12 mouse cellular contexts compared by ENCODE assay signal in genomic region chr4:88523241-88523640, GRCm38 (mm10). TPM values are rescaled to one million over a fixed set of nuclear protein-coding genes. Genes with fewer than 3 reads are reported as not detected.
DNase-seq lines count a peak whose midpoint lies in the region; ATAC-seq and TF ChIP-seq lines count a peak whose summit lies in the region.
"Had no signal": no experiment of that assay in that cellular context is flagged by ENCODE, and none has a peak within 500 bp of the region (broad histone marks: within the 10 kb centered on the region; RNA-seq: fewer than 3 reads in every experiment).

No protein-coding gene starts in this region.

- H3K9me3 ChIP-seq in forebrain, postnatal 0 days (ENCODE audit: low read length) = no peaks in the 10 kb centered on the region
- no peaks in the 10 kb centered on the region for H3K9me3 ChIP-seq in forebrain, embryonic 10.5 days
- H3K9me3 ChIP-seq in liver, postnatal 0 days (ENCODE audit: low read length) = no peaks in the 10 kb centered on the region
- H3K9me3 ChIP-seq in embryonic facial prominence, embryonic 14.5 days (ENCODE audit: control insufficient read depth, low read length) = no peaks in the 10 kb centered on the region
- H3K9me3 ChIP-seq: heart, embryonic 15.5 days had no signal

- H3K27ac ChIP-seq in forebrain, postnatal 0 days (ENCODE audit: low read depth, low read length) = no peak overlapping the region
- H3K27ac ChIP-seq in forebrain, embryonic 10.5 days = no peak overlapping the region
- H3K27ac ChIP-seq in liver, postnatal 0 days (ENCODE audit: low read depth) = no peak overlapping the region
- no peak overlapping the region for H3K27ac ChIP-seq in embryonic facial prominence, embryonic 14.5 days (replicated peaks; ENCODE audit: low read depth, low read length)
- H3K27ac ChIP-seq: heart, embryonic 15.5 days had no signal

- H3K4me2 ChIP-seq in forebrain, postnatal 0 days (ENCODE audit: low read depth) = no peak overlapping the region
- H3K4me2 ChIP-seq in liver, postnatal 0 days (ENCODE audit: low read depth, low read length) = no peak overlapping the region
- H3K4me2 ChIP-seq in embryonic facial prominence, embryonic 14.5 days (ENCODE audit: low read depth, low read length) = no peak overlapping the region
- H3K4me2 ChIP-seq: heart, embryonic 15.5 days had no signal

- no peaks in the 10 kb centered on the region for H3K27me3 ChIP-seq in forebrain, postnatal 0 days (ENCODE audit: insufficient read depth, low read length)
- H3K27me3 ChIP-seq in forebrain, embryonic 10.5 days (ENCODE audit: poor library complexity, severe bottlenecking) = no peaks in the 10 kb centered on the region
- 0 out of 2 replicates have a peak, but pooled peaks cover 4% of the 10 kb centered on the region for H3K27me3 ChIP-seq in liver, postnatal 0 days (ENCODE audit: insufficient read depth, low read length)
- no peaks in the 10 kb centered on the region for H3K27me3 ChIP-seq in embryonic facial prominence, embryonic 14.5 days (replicated peaks; ENCODE audit: control insufficient read depth, insufficient read depth, low read length)
- H3K27me3 ChIP-seq: heart, embryonic 15.5 days had no signal

- H3K4me3 ChIP-seq in forebrain, postnatal 0 days (ENCODE audit: low read depth, low read length) = no peak overlapping the region
- H3K4me3 ChIP-seq in forebrain, embryonic 10.5 days = no peak overlapping the region
- no peak overlapping the region for H3K4me3 ChIP-seq in liver, postnatal 0 days (ENCODE audit: low read depth, low read length)
- H3K4me3 ChIP-seq in embryonic facial prominence, embryonic 14.5 days (ENCODE audit: low read depth, low read length) = no peak overlapping the region
- H3K4me3 ChIP-seq: heart, embryonic 15.5 days had no signal

- DNase-seq in forebrain, postnatal 0 days = no peak
- DNase-seq in forebrain, embryonic 10.5 days (ENCODE audit: extremely low spot score, low spot score) = no peak
- DNase-seq in liver, postnatal 0 days = no peak
- no peak for DNase-seq in liver
- DNase-seq in embryonic facial prominence, embryonic 14.5 days (ENCODE audit: low spot score) = peak; percentile 12
- DNase-seq in mesoderm, embryonic 11.5 days (ENCODE audit: low read depth, low spot score) = peak; percentile 8
- no peak for DNase-seq in urinary bladder, adult 2 months (ENCODE audit: low spot score)
- DNase-seq in frontal cortex, adult 2 months (ENCODE audit: extremely low spot score in 1 of 2, low spot score in 1 of 2) = no peak
- DNase-seq: cerebellum, adult 9-11 months had no signal

- no peak for ATAC-seq in forebrain, postnatal 0 days
- no peak for ATAC-seq in liver, postnatal 0 days
- no peak for ATAC-seq in embryonic facial prominence, embryonic 14.5 days (ENCODE audit: low read depth)

- no peaks in the 10 kb centered on the region for H3K4me1 ChIP-seq in forebrain, postnatal 0 days (ENCODE audit: insufficient read depth)
- no peaks in the 10 kb centered on the region for H3K4me1 ChIP-seq in forebrain, embryonic 10.5 days
- no peaks in the 10 kb centered on the region for H3K4me1 ChIP-seq in liver, postnatal 0 days (ENCODE audit: insufficient read depth)
- H3K4me1 ChIP-seq in embryonic facial prominence, embryonic 14.5 days (ENCODE audit: control insufficient read depth, insufficient read depth, low read length) = no peaks in the 10 kb centered on the region

- TF ChIP-seq CTCF in forebrain, postnatal 0 days (IDR thresholded peaks at IDR 0.05; ENCODE audit: low read depth) = peak; percentile 25; the same call in 1 of the 2 replicates
- TF ChIP-seq CTCF in liver, postnatal 0 days (IDR thresholded peaks at IDR 0.05; ENCODE audit: low read depth) = peak; percentile 70

- no peak for TF ChIP-seq EP300 in liver, postnatal 0 days (IDR thresholded peaks at IDR 0.05; ENCODE audit: low read depth)

- no peak overlapping the region for H3K9ac ChIP-seq in forebrain, postnatal 0 days
- H3K9ac ChIP-seq in liver, postnatal 0 days (replicated peaks) = no peak overlapping the region
- no peak overlapping the region for H3K9ac ChIP-seq in embryonic facial prominence, embryonic 14.5 days (ENCODE audit: low read depth, low read length)
- H3K9ac ChIP-seq: heart, embryonic 15.5 days had no signal

- no peaks in the 10 kb centered on the region for H3K36me3 ChIP-seq in forebrain, postnatal 0 days (ENCODE audit: insufficient read depth)
- no peaks in the 10 kb centered on the region for H3K36me3 ChIP-seq in forebrain, embryonic 10.5 days (replicated peaks)
- H3K36me3 ChIP-seq in liver, postnatal 0 days (replicated peaks; ENCODE audit: insufficient read depth, low read length) = no peaks in the 10 kb centered on the region
- H3K36me3 ChIP-seq in embryonic facial prominence, embryonic 14.5 days (ENCODE audit: control insufficient read depth, insufficient read depth, low read length) = no peaks in the 10 kb centered on the region
- H3K36me3 ChIP-seq: heart, embryonic 15.5 days had no signal

RNA-seq across cellular contexts. Expression of gene Ifnb1, which starts 0.7 kb away (rescaled TPM):
- not detected in 2 replicates for total RNA-seq in forebrain, postnatal 0 days (2014; rRNA removed)
- not detected in 2 replicates for polyA plus RNA-seq in forebrain, postnatal 0 days (2015; fragmentation: Nextera tagmentation; extraction: Ambion mirVana)
- not detected in 2 replicates for polyA plus RNA-seq in forebrain, embryonic 10.5 days (2016; fragmentation: Nextera tagmentation; extraction: Ambion mirVana)
- not detected in 2 replicates for polyA plus RNA-seq in liver, postnatal 0 days (2015; fragmentation: Nextera tagmentation; extraction: Ambion mirVana)
- polyA plus RNA-seq in embryonic facial prominence, embryonic 14.5 days (2014; fragmentation: Nextera tagmentation; extraction: Ambion mirVana) = not detected in 2 replicates
- not detected in 2 replicates for polyA plus RNA-seq in urinary bladder, adult 2 months (2012; rRNA removed)
- polyA plus RNA-seq in frontal cortex, adult 2 months (2012; rRNA removed) = not detected in 2 replicates
- total RNA-seq: left cerebral cortex, postnatal 25 days had no signal
- polyA plus RNA-seq: heart, embryonic 15.5 days; stomach, embryonic 14.5 days had no signal

RNA-seq across cellular contexts. Expression of gene Ifna15, which starts 34.8 kb away (rescaled TPM):
- not detected in 2 replicates for total RNA-seq in forebrain, postnatal 0 days (2014; rRNA removed)
- polyA plus RNA-seq in forebrain, postnatal 0 days (2015; fragmentation: Nextera tagmentation; extraction: Ambion mirVana) = not detected in 2 replicates
- polyA plus RNA-seq in forebrain, embryonic 10.5 days (2016; fragmentation: Nextera tagmentation; extraction: Ambion mirVana) = not detected in 2 replicates
- polyA plus RNA-seq in liver, postnatal 0 days (2015; fragmentation: Nextera tagmentation; extraction: Ambion mirVana) = not detected in 2 replicates
- not detected in 2 replicates for polyA plus RNA-seq in embryonic facial prominence, embryonic 14.5 days (2014; fragmentation: Nextera tagmentation; extraction: Ambion mirVana)
- not detected in 2 replicates for polyA plus RNA-seq in urinary bladder, adult 2 months (2012; rRNA removed)
- not detected in 2 replicates for polyA plus RNA-seq in frontal cortex, adult 2 months (2012; rRNA removed)
- total RNA-seq: left cerebral cortex, postnatal 25 days had no signal
- polyA plus RNA-seq: heart, embryonic 15.5 days; stomach, embryonic 14.5 days had no signal

RNA-seq across cellular contexts. Expression of gene Ifna14, which starts 48.4 kb away (rescaled TPM):
- total RNA-seq in forebrain, postnatal 0 days (2014; rRNA removed) = not detected in 2 replicates
- not detected in 2 replicates for polyA plus RNA-seq in forebrain, postnatal 0 days (2015; fragmentation: Nextera tagmentation; extraction: Ambion mirVana)
- not detected in 2 replicates for polyA plus RNA-seq in forebrain, embryonic 10.5 days (2016; fragmentation: Nextera tagmentation; extraction: Ambion mirVana)
- polyA plus RNA-seq in liver, postnatal 0 days (2015; fragmentation: Nextera tagmentation; extraction: Ambion mirVana) = not detected in 2 replicates
- polyA plus RNA-seq in embryonic facial prominence, embryonic 14.5 days (2014; fragmentation: Nextera tagmentation; extraction: Ambion mirVana) = not detected in 2 replicates
- polyA plus RNA-seq in urinary bladder, adult 2 months (2012; rRNA removed) = not detected in 2 replicates
- polyA plus RNA-seq in frontal cortex, adult 2 months (2012; rRNA removed) = not detected in 2 replicates
- total RNA-seq: left cerebral cortex, postnatal 25 days had no signal
- polyA plus RNA-seq: heart, embryonic 15.5 days; stomach, embryonic 14.5 days had no signal

Comparison
In these comparisons a context has a peak if more than half of its experiments do, and no peak if none do; other contexts are left out.
1. DNase-seq: peak in embryonic facial prominence, embryonic 14.5 days (single experiment) and mesoderm, embryonic 11.5 days (single experiment); none in forebrain, postnatal 0 days (single experiment), forebrain, embryonic 10.5 days (single experiment), liver, postnatal 0 days (single experiment), liver (single experiment), urinary bladder, adult 2 months (single experiment) and frontal cortex, adult 2 months (0 of 2).